Mouse (Mus musculus): ENCODE data around the gene Parm1.

DNA sequence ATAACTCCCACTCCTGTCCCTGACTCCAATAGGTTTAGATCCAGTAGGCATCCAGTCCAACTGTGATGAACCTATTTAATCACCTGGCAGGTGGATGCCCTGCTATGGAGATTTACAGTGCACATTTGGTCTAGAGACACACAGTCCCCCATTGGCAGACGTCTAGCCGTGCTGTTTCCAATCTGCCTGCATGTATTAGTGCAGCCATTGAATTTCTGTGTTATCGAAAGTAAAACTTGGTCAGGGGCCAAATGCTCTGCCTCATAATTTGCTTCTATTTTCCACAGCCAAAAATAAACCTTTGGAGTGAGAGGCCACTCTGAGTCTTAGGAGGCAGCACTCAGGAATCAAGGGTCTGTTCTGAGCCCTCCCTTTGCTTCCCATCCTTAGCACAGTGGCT lies 46.6 kb downstream of the Parm1 start:
- TF ChIP-seq POLR2A (IDR thresholded peaks at IDR 0.05; ENCODE audit: low read depth, low read length): no peak
- no peak for TF ChIP-seq CTCF (conservative IDR thresholded peaks at IDR 0.05; ENCODE audit: insufficient read depth, insufficient read length, low read depth, low read length)

Measured in kidney, adult 2 months (tissue).